Mouse (Mus musculus): ENCODE data around the gene Cbln3. TPM values are rescaled to one million over a fixed set of nuclear protein-coding genes. Genes with fewer than 3 reads are reported as not detected.

Cbln3 gene
- polyA plus RNA-seq, 1 experiment from 2014 or later, result 0.30 TPM

DNA sequence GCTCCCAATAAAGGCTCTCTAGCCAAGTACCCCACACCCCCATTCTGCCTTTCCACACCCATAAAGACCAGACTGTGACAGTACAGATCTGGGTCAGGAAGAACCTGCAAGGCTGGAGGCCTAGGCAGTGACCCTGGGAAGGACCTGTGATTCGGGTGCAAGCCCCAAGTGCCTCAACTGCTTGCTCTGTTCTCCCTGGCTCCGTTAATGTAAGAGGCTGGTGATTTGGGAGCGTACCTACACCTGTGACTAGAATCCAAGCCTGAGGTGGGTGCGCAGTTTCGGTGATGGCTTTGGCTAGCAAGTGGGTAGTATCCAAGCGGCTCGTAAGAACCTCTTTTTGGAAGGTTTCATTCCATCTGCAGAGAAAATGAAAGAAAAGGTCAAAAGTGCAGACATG is 14.8 kb upstream of the Cbln3 start:
- peak overlapping the region; percentile 73 for H3K27ac ChIP-seq
- H3K4me2 ChIP-seq, result peak overlapping the region; percentile 74
- no peaks in the 10 kb centered on the region for H3K9me3 ChIP-seq
- H3K27me3 ChIP-seq, result no peaks in the 10 kb centered on the region
- H3K36me3 ChIP-seq, result peaks cover 46% of the 10 kb centered on the region
- H3K4me3 ChIP-seq, result peak overlapping the region; percentile 47; the same call in 1 of the 2 replicates
- no peak for ATAC-seq (ENCODE audit: insufficient number of reproducible peaks, insufficient read depth, low FRiP score, low TSS enrichment, low read depth)
- peak overlapping the region; percentile 32; the same call in 1 of the 2 replicates for H3K9ac ChIP-seq
- WGBS, result 86% methylated on average over 7 of the region's 7 CpGs
- H3K4me1 ChIP-seq, result peaks cover 20% of the 10 kb centered on the region

GRCm38 (mm10) chr14:55897671-55898070 is 13.5 kb upstream of the Cbln3 start:
- H3K4me1 ChIP-seq, result peaks cover 20% of the 10 kb centered on the region
- peaks cover 56% of the 10 kb centered on the region for H3K36me3 ChIP-seq
- no peak overlapping the region for H3K4me3 ChIP-seq
- H3K27ac ChIP-seq, result no peak overlapping the region
- H3K4me2 ChIP-seq, result no peak overlapping the region
- H3K9ac ChIP-seq, result no peak overlapping the region
- no peaks in the 10 kb centered on the region for H3K27me3 ChIP-seq
- ATAC-seq (ENCODE audit: insufficient number of reproducible peaks, insufficient read depth, low FRiP score, low TSS enrichment, low read depth), result no peak
- WGBS, result 93% methylated on average over 12 of the region's 12 CpGs
- no peaks in the 10 kb centered on the region for H3K9me3 ChIP-seq

DNA sequence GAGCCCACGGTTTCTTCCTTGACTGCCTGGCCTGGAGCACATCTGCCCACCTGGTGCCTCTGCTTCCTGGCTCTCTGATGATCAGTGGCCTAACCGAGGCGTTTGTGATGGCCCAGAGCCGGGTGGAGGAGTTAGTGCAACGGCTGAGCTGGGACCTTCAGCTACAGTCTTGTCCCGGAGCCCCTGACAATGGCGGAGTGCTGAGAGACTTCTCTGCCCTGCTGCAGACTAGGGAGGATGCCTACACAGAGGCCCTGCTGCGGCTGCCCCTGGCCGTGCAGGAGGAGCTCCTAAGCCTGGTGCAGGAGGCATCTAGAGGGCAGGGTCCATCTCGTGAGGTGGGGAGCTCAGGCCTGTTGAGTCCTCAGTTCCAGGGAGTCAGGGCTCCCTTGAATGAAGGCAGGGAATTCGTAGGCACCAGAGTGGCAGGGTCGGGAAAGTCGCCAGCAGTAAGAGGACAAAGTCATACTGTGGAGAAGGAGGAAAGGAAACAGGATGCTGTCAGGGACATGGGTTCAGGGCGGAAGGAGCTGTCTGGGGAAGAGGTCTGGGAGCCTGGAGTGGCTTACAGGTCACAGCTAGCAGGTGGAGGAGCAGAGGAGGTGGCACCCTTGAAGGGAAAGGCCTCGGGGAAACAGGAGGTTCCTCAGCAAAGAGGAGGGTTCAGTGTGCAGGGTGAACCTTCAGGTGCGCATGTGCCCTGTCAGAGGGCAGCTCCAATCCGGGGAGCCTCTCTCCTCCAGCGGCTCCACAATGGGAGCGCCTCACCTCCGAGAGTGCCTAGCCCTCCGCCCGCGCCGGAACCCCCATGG is 2.6 kb upstream of the Cbln3 start:
- H3K4me2 ChIP-seq, result peak overlapping the region; percentile 88
- peak overlapping the region; percentile 91 for H3K9ac ChIP-seq
- WGBS, result 82% methylated on average over 24 of the region's 24 CpGs

DNA sequence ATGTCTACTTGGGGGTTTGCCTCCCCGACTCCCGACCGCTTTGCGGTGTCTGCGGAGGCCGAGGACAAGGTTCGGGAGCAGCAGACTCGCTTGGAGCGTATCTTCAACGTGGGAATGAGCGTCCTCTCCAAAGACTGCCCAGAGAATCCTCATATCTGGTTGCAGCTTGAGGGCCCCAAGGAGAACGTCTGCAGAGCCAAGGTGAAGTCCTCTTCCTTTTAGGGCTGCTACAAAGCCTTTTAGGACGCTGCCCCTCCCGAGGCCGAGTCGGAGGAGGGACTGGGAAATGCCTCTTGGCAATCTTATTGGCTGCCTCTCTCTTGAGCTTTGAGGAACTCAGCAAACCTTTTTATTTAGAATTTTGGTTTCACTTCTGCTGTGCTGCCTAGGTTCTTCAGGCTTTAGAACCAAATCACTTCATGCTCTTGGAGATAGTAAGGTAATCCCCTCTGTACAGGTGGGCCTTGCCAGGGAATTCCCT is 1.6 kb upstream of the Cbln3 start:
- no peaks in the 10 kb centered on the region for H3K27me3 ChIP-seq
- no peak for ATAC-seq (ENCODE audit: insufficient number of reproducible peaks, insufficient read depth, low FRiP score, low TSS enrichment, low read depth)
- H3K9me3 ChIP-seq, result no peaks in the 10 kb centered on the region
- H3K27ac ChIP-seq, result peak overlapping the region; percentile 95
- H3K9ac ChIP-seq, result peak overlapping the region; percentile 91
- peaks cover 45% of the 10 kb centered on the region for H3K36me3 ChIP-seq
- 3% methylated on average over 16 of the region's 16 CpGs for WGBS
- H3K4me1 ChIP-seq, result peaks cover 39% of the 10 kb centered on the region
- peak overlapping the region; percentile 88 for H3K4me2 ChIP-seq
- H3K4me3 ChIP-seq, result peak overlapping the region; percentile 77

More for the DNA sequence above, 2.6 kb upstream of the Cbln3 start:
- Histone ChIP-seq H3K4me1 (peaks cover 39% of the 10 kb centered on the region), H3K4me3 (peak overlapping the region; percentile 77; the same call in 1 of the 2 replicates), H3K36me3 (peaks cover 53% of the 10 kb centered on the region), H3K9me3 (no peaks in the 10 kb centered on the region), H3K27me3 (no peaks in the 10 kb centered on the region), H3K27ac (0 out of 2 replicates have a peak overlapping the region, but pooled peaks have one; percentile 39)
- no peak for ATAC-seq (ENCODE audit: insufficient number of reproducible peaks, insufficient read depth, low FRiP score, low TSS enrichment, low read depth)

DNA sequence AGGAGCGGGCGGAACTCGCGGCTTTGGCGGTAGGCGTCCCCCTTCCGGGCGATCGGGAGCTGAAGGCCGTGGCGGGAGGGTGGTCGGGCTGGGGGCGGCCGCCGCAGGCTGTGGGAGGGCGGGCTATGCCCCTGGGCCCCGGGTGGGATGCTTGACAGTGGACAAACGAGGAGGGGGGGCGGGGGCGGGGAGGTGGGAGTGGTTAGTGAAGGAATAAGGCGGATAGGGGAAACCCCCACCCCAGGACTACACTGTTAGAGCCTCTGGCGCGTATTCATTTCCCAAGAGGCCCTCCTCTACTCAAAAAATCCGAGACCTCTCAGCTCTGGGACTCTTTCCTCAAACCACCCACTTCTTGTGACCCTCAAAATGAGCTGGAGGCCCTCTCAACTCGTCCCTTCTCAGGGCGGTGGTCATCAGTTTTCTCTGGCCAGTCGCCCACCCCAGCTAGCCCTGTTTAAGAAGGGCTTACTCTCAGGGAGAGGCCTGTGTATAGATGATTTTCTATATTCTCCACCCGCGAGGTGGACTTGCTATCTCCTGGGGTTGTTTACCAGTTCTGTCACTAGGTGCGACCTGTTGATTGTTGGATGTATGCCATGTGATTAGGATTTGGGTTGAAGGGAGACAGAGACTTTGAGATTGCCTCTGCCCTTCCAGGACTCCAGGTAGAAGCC is 1.1 kb upstream of the Cbln3 start:
- H3K36me3 ChIP-seq, result peaks cover 40% of the 10 kb centered on the region
- H3K4me2 ChIP-seq, result peak overlapping the region; percentile 88
- H3K9me3 ChIP-seq, result no peaks in the 10 kb centered on the region
- H3K4me1 ChIP-seq, result peaks cover 39% of the 10 kb centered on the region
- peak; percentile 50; the same call in 1 of the 2 replicates for ATAC-seq (ENCODE audit: insufficient number of reproducible peaks, insufficient read depth, low FRiP score, low TSS enrichment, low read depth)
- H3K9ac ChIP-seq, result peak overlapping the region; percentile 91
- H3K27ac ChIP-seq, result peak overlapping the region; percentile 95
- WGBS, result under 1% methylated on average over 24 of the region's 30 CpGs
- H3K4me3 ChIP-seq, result peak overlapping the region; percentile 77
- no peaks in the 10 kb centered on the region for H3K27me3 ChIP-seq

DNA sequence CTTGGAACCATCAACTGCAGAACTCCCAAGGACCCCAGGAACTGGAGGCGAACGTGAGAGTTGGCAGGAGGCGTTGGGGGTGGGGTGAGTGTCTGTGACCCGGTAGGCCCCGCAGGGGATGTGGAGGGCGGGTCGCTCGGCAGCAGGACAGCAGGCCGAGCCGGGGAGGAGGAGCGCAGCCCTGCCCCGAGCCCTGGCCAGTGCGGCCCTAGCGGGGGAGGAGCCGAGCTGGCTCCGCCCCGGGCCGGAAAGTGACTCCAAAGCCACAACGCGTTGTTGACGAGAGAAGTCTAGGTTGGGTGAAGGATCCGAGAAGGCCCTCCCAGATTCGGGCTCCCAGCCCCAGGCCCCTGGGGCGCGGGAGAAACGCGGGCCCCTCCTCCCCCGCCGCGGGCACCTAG is 521 bp upstream of the Cbln3 start, which contains the start of gene Khnyn:
Gene Khnyn, plus strand, starts transcription at position 235 of the 401 bp plus-strand sequence.
- H3K4me1 ChIP-seq, result peaks cover 39% of the 10 kb centered on the region
- WGBS, result 0% methylated on average over 29 of the region's 30 CpGs
- peak; percentile 86 for ATAC-seq (ENCODE audit: insufficient number of reproducible peaks, insufficient read depth, low FRiP score, low TSS enrichment, low read depth)

DNA sequence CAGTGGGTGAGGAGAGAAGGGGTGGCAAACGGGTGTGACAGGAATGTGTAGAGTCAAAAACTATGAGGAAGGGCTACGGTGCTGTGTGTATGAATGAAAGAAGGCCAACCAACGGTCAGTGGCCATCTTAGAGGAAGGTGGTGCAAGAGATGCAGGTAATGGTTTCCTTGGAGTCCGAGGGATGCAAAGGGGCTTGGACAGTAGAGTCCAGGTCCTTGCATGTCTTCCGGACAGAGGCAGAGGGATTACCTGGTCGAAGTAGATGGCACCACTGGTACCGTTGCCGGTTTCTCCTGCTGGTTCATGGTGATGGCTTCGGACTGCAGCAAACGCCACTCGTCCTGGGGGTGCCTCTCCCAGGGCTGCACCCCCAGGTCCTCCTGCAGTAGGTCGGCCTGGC is 529 bp downstream of the Cbln3 start:
- 91% methylated on average over 12 of the region's 12 CpGs for WGBS
- Histone ChIP-seq H3K36me3 (peaks cover 24% of the 10 kb centered on the region), H3K27me3 (no peaks in the 10 kb centered on the region), H3K4me3 (no peak overlapping the region), H3K27ac (peak overlapping the region; percentile 95; the same call in 1 of the 2 replicates), H3K9me3 (no peaks in the 10 kb centered on the region), H3K4me1 (peaks cover 39% of the 10 kb centered on the region), H3K4me2 (no peak overlapping the region; the same call in 1 of the 2 replicates), H3K9ac (no peak overlapping the region)
- no peak for ATAC-seq (ENCODE audit: insufficient number of reproducible peaks, insufficient read depth, low FRiP score, low TSS enrichment, low read depth)

More for the DNA sequence above, 521 bp upstream of the Cbln3 start, which contains the start of gene Khnyn:
- H3K9me3 ChIP-seq, result no peaks in the 10 kb centered on the region
- peak within 1 kb of the TSS; percentile 77 for H3K4me3 ChIP-seq
- peak within 1 kb of the TSS; percentile 88 for H3K4me2 ChIP-seq
- H3K27me3 ChIP-seq, result no peaks in the 10 kb centered on the region
- H3K36me3 ChIP-seq, result peaks cover 35% of the 10 kb centered on the region
- H3K27ac ChIP-seq, result peak within 1 kb of the TSS; percentile 95
- H3K9ac ChIP-seq, result peak within 1 kb of the TSS; percentile 91

DNA sequence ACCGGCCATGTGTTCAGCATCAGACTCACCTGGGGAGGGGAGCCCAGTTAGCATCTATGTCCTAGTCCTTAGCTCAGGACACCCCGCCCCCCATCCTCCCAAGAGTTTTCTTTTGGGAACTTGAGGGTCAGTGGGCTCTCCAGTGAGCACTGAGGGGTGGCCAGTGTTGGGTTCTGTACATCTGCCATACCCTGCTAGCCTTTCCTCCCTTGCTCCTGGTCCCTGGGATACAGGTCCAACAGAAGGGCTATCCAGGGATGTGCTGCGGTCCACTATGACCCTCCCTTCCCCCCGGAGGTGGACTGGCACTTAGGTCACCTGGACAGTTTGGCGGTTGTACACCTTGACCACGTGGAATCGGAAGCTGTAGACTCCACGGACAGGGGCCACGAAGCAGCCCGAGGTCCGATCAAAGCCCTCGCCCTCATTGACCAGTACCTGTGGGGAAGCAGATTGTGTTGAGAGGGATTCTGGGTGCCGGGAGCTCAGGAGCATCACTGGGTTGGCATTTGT is 987 bp downstream of the Cbln3 start:
- Histone ChIP-seq H3K36me3 (peaks cover 20% of the 10 kb centered on the region), H3K4me1 (peaks cover 39% of the 10 kb centered on the region), H3K9me3 (no peaks in the 10 kb centered on the region), H3K27ac (no peak overlapping the region), H3K27me3 (no peaks in the 10 kb centered on the region), H3K4me2 (no peak overlapping the region), H3K9ac (no peak overlapping the region), H3K4me3 (no peak overlapping the region)
- no peak for ATAC-seq (ENCODE audit: insufficient number of reproducible peaks, insufficient read depth, low FRiP score, low TSS enrichment, low read depth)
- WGBS, result 91% methylated on average over 13 of the region's 13 CpGs

DNA sequence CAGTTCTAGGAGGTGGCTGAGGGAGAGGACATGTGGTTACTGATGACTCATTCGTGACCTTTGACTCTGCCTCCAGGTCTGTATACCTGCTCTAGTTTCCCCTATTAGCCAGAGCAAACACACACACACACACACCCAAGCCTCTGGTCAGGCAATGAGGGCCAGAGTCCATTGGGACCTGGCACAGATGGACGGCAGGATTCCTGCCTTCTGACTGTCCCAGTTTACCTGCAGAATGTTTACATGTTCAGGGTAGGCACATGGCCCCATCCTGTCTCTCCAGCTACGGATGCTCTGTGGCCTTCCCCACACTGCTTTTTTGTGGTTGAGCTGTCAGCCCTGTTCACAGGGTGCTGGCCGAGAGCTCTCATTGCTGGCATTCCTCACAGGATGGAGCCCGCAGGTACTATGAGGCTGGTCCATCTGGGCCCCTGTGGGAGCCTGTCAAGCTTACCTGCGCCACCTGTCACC is 2.0 kb downstream of the Cbln3 start:
- 57% methylated on average over 6 of the region's 6 CpGs for WGBS
- peaks cover 41% of the 10 kb centered on the region for H3K4me1 ChIP-seq
- ATAC-seq (ENCODE audit: insufficient number of reproducible peaks, insufficient read depth, low FRiP score, low TSS enrichment, low read depth), result no peak

GRCm38 (mm10) chr14:55880982-55881381 is 3.2 kb downstream of the Cbln3 start:
- ATAC-seq (ENCODE audit: insufficient number of reproducible peaks, insufficient read depth, low FRiP score, low TSS enrichment, low read depth), result no peak
- Histone ChIP-seq H3K36me3 (no peaks in the 10 kb centered on the region), H3K9me3 (no peaks in the 10 kb centered on the region), H3K27ac (no peak overlapping the region), H3K9ac (no peak overlapping the region), H3K4me3 (no peak overlapping the region), H3K4me2 (no peak overlapping the region), H3K4me1 (peaks cover 28% of the 10 kb centered on the region), H3K27me3 (no peaks in the 10 kb centered on the region)
- 81% methylated on average over 8 of the region's 8 CpGs for WGBS

More for the DNA sequence above, 2.0 kb downstream of the Cbln3 start:
- no peak overlapping the region for H3K27ac ChIP-seq
- no peaks in the 10 kb centered on the region for H3K9me3 ChIP-seq
- no peak overlapping the region for H3K4me3 ChIP-seq
- H3K4me2 ChIP-seq, result no peak overlapping the region
- no peaks in the 10 kb centered on the region for H3K27me3 ChIP-seq
- H3K9ac ChIP-seq, result no peak overlapping the region
- H3K36me3 ChIP-seq, result peaks cover 10% of the 10 kb centered on the region

- no peak overlapping the region for H3K4me2 ChIP-seq
- H3K9me3 ChIP-seq, result no peaks in the 10 kb centered on the region
- ATAC-seq (ENCODE audit: insufficient number of reproducible peaks, insufficient read depth, low FRiP score, low TSS enrichment, low read depth), result no peak
- WGBS, result 14% methylated on average over 1 of the region's 1 CpGs
- no peak overlapping the region for H3K9ac ChIP-seq
- no peak overlapping the region for H3K27ac ChIP-seq
- no peaks in the 10 kb centered on the region for H3K36me3 ChIP-seq
- no peaks in the 10 kb centered on the region for H3K27me3 ChIP-seq
- H3K4me3 ChIP-seq, result no peak overlapping the region
- peaks cover 23% of the 10 kb centered on the region for H3K4me1 ChIP-seq
These were observed 4.6 kb downstream of the Cbln3 start for GRCm38 (mm10) chr14:55879623-55880022.
